Mouse (Mus musculus) cortical plate, adult 2 months (tissue): ENCODE results near the gene Tmem191c.

ENCODE experiments used
- CTCF ChIP-seq: fragments of 200-500 bp; IDR thresholded peaks from 2 replicates; pipeline ENCODE4 v1.5.1; 2011; ENCODE audit warnings: mild to moderate bottlenecking, control low read depth, low read length; ENCODE audit not compliant: insufficient read depth; ENCODE audit errors: extremely low read depth
- POLR2A ChIP-seq: fragments of 200-500 bp; IDR thresholded peaks from 2 replicates; pipeline ENCODE4 v1.6.1; 2011; ENCODE audit warnings: mild to moderate bottlenecking, low read length, control low read depth; ENCODE audit not compliant: insufficient read depth; ENCODE audit errors: extremely low read depth

DNA sequence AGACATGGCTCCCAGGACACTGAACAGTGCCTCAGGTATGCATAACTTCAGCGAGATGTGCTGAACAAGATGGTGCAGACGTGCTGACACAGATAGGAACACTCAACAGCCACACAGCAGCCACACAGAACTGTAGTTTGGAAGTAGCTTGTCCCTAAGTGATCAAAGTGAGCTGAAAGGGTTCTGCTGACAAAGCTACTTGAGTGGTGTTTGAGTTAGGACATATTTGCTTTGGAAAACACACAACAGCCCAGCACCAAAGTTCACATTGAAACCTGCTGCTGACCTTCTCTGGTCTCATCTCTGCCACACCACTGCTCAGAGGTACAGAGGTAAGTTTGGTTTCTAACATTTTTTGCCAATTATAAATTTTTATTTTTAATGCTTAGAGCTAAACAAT is 55.2 kb downstream of the Tmem191c start, which contains the start of gene Serpind1:
- TF ChIP-seq CTCF, result no peak
- TF ChIP-seq POLR2A, result no peak
